Mouse (Mus musculus) B cell, adult 2 months (primary cell): Measurements from ENCODE around the gene Phtf1.

Source experiments
- DNase-seq, 2 experiments: peaks; one replicate each; pipeline ENCODE4 v3.0.0; 2022

Gene Phtf1

GRCm38 (mm10) chr3:104026938-104027337, 59.0 kb downstream of the Phtf1 start:
- DNase-seq: no peak

GRCm38 (mm10) chr3:104032086-104032485, 64.2 kb downstream of the Phtf1 start:
- no peak for DNase-seq

DNA sequence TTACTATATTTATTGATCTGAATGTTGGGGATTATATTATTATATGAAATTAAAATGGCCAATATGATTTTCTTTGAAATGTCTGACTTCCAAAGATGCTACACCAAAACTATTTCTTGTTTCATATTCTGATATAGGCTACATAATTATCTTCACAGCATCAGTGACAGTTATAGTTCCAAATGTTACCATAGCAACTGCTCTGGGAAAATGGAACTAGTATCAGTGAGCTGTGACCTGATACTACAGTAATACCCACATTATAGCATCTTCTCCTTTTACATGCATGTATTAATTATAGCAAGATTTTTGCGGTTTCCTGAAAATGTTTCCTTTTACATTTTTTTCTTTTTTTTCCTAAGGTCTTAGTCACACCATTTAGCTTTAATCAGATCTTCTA, 64.8 kb downstream of the Phtf1 start:
- no peak for DNase-seq

GRCm38 (mm10) chr3:104059001-104059622, 91.2 kb downstream of the Phtf1 start:
- no peak for DNase-seq

GRCm38 (mm10) chr3:104069395-104069794, 101.5 kb downstream of the Phtf1 start:
- DNase-seq: no peak
